Mouse (Mus musculus) liver, embryonic 14.5 days (tissue): ENCODE results near the gene Olfr324. TPM values are rescaled to one million over a fixed set of nuclear protein-coding genes. Genes with fewer than 3 reads are reported as not detected.

Experiments used
- ATAC-seq: fragments of 200-750 bp; cut with Nextera tagmentation; 2 replicates; pipeline ENCODE4 v1.8.0; 2017; ENCODE audit warnings: moderate number of reproducible peaks, mild to moderate bottlenecking, moderate library complexity; ENCODE audit not compliant: insufficient read depth
- DNase-seq, 3 experiments: peaks; one replicate each; pipeline ENCODE4 v3.0.0-alpha.2; 2012 to 2013; ENCODE audit warnings: low read depth in 3 of 3, low spot score in 3 of 3
- H3K27ac ChIP-seq: fragments of 300-500 bp; sonication (generic); 2 replicates; pipeline ENCODE4 v1.5.1; 2014; ENCODE audit warnings: moderate library complexity, mild to moderate bottlenecking, control low read depth, inconsistent platforms
- H3K27me3 ChIP-seq: fragments of 300-500 bp; sonication (generic); 2 replicates; pipeline ENCODE4 v1.6.1; 2014; ENCODE audit warnings: mild to moderate bottlenecking, low read length, moderate library complexity; ENCODE audit not compliant: control insufficient read depth, insufficient read depth
- H3K36me3 ChIP-seq: fragments of 300-500 bp; sonication (generic); replicated peaks from 2 replicates; pipeline ENCODE4 v1.6.1; 2014; ENCODE audit warnings: low read depth; ENCODE audit not compliant: control insufficient read depth, insufficient read depth
- H3K4me1 ChIP-seq, 2 experiments: fragments of 200-500 bp in 1 of 2; fragments of 300-500 bp in 1 of 2; sonication (generic) in 1 of 2; replicated peaks; 2 replicates each; pipeline ENCODE4 v1.6.1; 2012 to 2014; ENCODE audit warnings: antibody characterized with exemption in 1 of 2, inconsistent platforms in 1 of 2, low read length in 1 of 2; ENCODE audit not compliant: control insufficient read depth in 2 of 2, insufficient read depth in 2 of 2
- H3K4me2 ChIP-seq: fragments of 300-500 bp; sonication (generic); 2 replicates; pipeline ENCODE4 v1.6.1; 2014; ENCODE audit warnings: low read depth, mild to moderate bottlenecking, control low read depth, moderate library complexity
- H3K4me3 ChIP-seq, 2 experiments: fragments of 200-500 bp in 1 of 2; fragments of 300-500 bp in 1 of 2; sonication (generic) in 1 of 2; 2 replicates each; pipeline ENCODE4 v1.5.1; 2012 to 2014; ENCODE audit warnings: low read depth in 2 of 2, low read length in 2 of 2, mild to moderate bottlenecking in 2 of 2, control low read depth in 1 of 2, inconsistent platforms in 1 of 2, moderate library complexity in 1 of 2; ENCODE audit not compliant: insufficient read depth in 1 of 2
- H3K9ac ChIP-seq: fragments of 300-500 bp; sonication (generic); replicated peaks from 2 replicates; pipeline ENCODE4 v1.6.1; 2014; ENCODE audit warnings: mild to moderate bottlenecking, control low read depth, moderate library complexity
- H3K9me3 ChIP-seq: fragments of 300-500 bp; sonication (generic); 2 replicates; pipeline ENCODE4 v1.6.1; 2016; ENCODE audit warnings: low read length, mixed read lengths; ENCODE audit not compliant: control insufficient read depth
- CTCF ChIP-seq: IDR thresholded peaks from 2 replicates; pipeline ENCODE4 v1.5.1; 2016; ENCODE audit warnings: antibody characterized with exemption, low read depth, control low read depth
- EP300 ChIP-seq: IDR thresholded peaks from 2 replicates; pipeline ENCODE4 v1.6.1; 2016; ENCODE audit warnings: antibody characterized with exemption, low read depth
- WGBS: fragments of 180-500 bp; shearing (Covaris S2); extraction: QIAGEN DNeasy Blood & Tissue Kit; methylation state at CpG from one replicate; pipeline ENCODE4 v1.1.7; 2014; ENCODE audit not compliant: insufficient replicate concordance; 5-methylcytosine and 5-hydroxymethylcytosine counted together
- polyA plus RNA-seq, 2 experiments: library from polyadenylated mRNA; depleted of rRNA in 1 of 2; stranded (reverse) in 1 of 2; unstranded in 1 of 2; fragments of >200 nt; fragmentation: Nextera tagmentation in 1 of 2; extraction: Ambion mirVana in 1 of 2; gene quantifications; 2 replicates each; pipeline versions ENCODE4 v1.2.1 to v1.2.3; 2012 to 2014

Olfr324 gene
- polyA plus RNA-seq, 2 experiments, result not detected

DNA sequence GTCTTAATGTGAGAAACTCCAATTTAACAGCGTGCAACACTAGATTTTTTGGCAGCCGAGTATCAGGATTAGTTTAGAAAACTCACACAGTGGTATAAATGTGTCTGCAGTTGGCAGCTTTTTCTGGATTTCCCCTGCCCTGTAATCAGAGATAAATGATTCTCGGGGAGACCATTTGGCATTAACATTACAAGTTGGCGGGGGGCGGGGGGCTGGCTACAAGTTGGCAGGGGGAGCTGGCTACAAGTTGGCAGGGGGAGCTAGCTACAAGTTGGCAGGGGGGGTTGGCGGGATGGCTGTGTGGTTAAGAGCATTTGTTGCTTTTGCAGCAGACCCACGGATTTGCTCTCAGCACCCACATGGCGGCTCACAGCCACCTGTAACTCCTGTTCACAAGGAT is 16.3 kb upstream of the Olfr324 start:
- no peak overlapping the region for H3K4me3 ChIP-seq
- H3K9me3 ChIP-seq, result no peaks in the 10 kb centered on the region
- WGBS, result 53% methylated on average over 8 of the region's 8 CpGs
- DNase-seq (no peak), ATAC-seq (no peak)
- H3K36me3 ChIP-seq, result no peaks in the 10 kb centered on the region
- no peaks in the 10 kb centered on the region for H3K27me3 ChIP-seq
- H3K9ac ChIP-seq, result no peak overlapping the region
- H3K4me1 ChIP-seq, result no peaks in the 10 kb centered on the region
- H3K27ac ChIP-seq, result no peak overlapping the region
- H3K4me2 ChIP-seq, result no peak overlapping the region
- TF ChIP-seq EP300, result no peak
- TF ChIP-seq CTCF, result no peak

DNA sequence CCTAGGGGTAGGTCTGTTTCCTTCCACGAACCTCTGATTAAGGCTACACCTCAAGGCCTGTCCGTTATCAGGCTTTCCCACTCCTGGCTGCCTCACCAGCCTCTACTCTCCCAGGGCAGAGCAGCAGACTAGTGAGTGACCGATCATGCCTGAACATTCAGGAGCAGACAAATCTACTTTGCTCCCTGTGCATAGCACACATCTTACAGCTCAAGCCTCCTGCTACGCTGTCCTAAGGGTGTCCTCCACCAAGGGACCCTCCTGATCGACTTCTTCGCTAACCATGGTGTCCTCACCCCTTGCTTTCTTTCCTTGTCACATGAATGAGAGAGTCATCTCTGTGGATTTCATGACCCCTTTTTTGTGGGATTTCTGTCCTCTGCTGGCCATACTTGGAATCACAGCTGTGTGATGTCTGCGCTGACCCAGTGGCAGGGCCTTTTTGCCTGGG is 7.0 kb upstream of the Olfr324 start:
- Histone ChIP-seq H3K36me3 (no peaks in the 10 kb centered on the region), H3K9ac (peak overlapping the region; percentile 58), H3K4me2 (peak overlapping the region; percentile 55), H3K27ac (peak overlapping the region; percentile 87), H3K9me3 (no peaks in the 10 kb centered on the region), H3K4me1 (peaks cover 17 to 35% of the 10 kb centered on the region in 2 experiments), H3K4me3 (peak overlapping the region; percentile 1 to 31; a peak in 3 of 4 replicates), H3K27me3 (no peaks in the 10 kb centered on the region)
- TF ChIP-seq EP300 (peak; percentile 85), CTCF (peak; percentile 94)
- DNase-seq (peak; percentile 74 to 84 (median 83)), ATAC-seq (peak; percentile 100)
- 30% methylated on average over 7 of the region's 7 CpGs for WGBS

DNA sequence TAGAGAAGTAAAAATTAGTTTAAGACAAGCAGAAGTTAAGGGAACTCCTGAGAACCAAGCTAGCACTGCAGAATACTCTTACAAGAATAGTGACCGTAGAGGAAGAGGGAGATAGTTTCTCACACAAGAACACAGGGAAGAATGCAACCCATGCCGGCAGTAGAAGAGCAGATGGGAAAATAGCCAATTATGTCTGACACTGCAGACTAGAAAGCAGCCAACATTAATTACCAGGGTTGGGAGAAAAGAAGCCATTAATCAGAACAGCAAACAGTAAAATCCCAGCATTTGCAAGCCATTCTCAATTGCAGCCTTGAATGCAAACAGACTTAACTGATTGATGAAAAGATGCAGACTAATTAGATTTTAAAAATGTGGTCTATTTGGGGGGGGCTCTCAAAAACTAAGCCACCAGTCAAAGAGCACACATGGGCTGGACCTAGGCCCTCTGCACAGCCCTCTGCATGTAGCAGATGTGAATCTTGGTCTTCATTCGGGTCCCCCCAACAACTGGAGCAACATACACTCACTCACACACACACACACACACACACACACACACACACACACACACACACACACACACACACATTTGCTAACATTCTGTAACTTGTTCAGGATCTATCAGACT is 6.2 kb upstream of the Olfr324 start:
- no peak for DNase-seq
- Histone ChIP-seq H3K4me2 (no peak overlapping the region), H3K4me3 (no peak overlapping the region), H3K27ac (no peak overlapping the region), H3K36me3 (no peaks in the 10 kb centered on the region), H3K4me1 (peaks cover 17 to 35% of the 10 kb centered on the region in 2 experiments), H3K9me3 (no peaks in the 10 kb centered on the region), H3K9ac (no peak overlapping the region), H3K27me3 (no peaks in the 10 kb centered on the region)
- no peak for ATAC-seq
- 62% methylated on average over 3 of the region's 3 CpGs for WGBS
- TF ChIP-seq EP300, result no peak
- TF ChIP-seq CTCF, result no peak

DNA sequence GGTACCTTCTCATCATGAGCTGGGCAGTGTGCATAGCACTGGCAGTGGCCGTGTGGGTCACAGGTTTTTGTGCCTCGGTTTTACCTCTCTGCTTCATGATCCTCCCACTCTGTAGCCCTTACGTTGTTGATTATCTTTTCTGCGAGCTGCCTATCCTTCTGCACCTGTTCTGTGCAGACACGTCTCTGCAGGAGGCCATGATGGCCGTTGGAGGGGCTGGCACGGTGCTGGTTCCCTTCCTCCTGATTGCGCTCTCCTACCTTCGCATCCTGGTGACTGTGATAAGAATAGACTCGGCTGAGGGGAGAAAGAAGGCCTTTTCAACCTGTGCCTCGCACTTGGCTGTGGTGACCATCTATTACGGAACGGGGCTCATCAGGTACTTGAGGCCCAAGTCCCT is 2.9 kb downstream of the Olfr324 start:
- 55% methylated on average over 13 of the region's 13 CpGs for WGBS
- Histone ChIP-seq H3K9ac (no peak overlapping the region), H3K4me3 (no peak overlapping the region), H3K36me3 (no peaks in the 10 kb centered on the region), H3K27ac (no peak overlapping the region), H3K27me3 (no peaks in the 10 kb centered on the region), H3K9me3 (no peaks in the 10 kb centered on the region), H3K4me2 (no peak overlapping the region), H3K4me1 (peaks cover 0 to 2% of the 10 kb centered on the region in 2 experiments; a peak in 1 of 4 replicates)
- no peak for ATAC-seq
- peak in 2 of 3 experiments; percentile 67 to 68 for DNase-seq
- TF ChIP-seq EP300, result no peak
- TF ChIP-seq CTCF, result no peak

DNA sequence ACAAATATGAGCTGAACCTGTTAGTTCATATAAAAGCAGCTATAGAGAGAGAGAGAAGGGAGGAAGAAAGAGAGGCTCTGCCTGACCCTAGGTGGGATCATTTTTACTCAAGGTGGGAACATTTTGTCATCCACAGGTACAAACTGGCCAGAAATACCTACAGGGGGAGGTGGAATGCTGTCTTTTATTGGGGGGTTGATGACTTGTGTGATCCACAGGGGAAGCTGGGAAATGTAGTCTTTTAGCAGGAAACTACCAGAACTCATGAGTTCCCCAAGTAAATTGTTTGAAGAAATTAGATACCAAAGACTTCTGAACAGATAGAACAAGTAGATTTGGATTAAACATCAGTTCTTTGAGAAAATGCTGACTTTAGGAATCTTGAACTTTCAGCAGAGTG is 7.1 kb downstream of the Olfr324 start:
- Histone ChIP-seq H3K9ac (no peak overlapping the region), H3K36me3 (no peaks in the 10 kb centered on the region), H3K27me3 (no peaks in the 10 kb centered on the region), H3K9me3 (no peaks in the 10 kb centered on the region), H3K27ac (no peak overlapping the region), H3K4me1 (peaks cover 3 to 8% of the 10 kb centered on the region in 2 experiments; a peak in 1 of 4 replicates), H3K4me3 (no peak overlapping the region), H3K4me2 (no peak overlapping the region)
- no peak for DNase-seq
- no peak for TF ChIP-seq CTCF
- no peak for TF ChIP-seq EP300
- no peak for ATAC-seq
